Mouse (Mus musculus) cerebellum, adult 11-12 months (tissue): ENCODE results near the gene Abcc3.
"Not testable (repeated sequence)": the region's sequence is repeated elsewhere in the genome, so short reads cannot be mapped to it uniquely, and the experiment has no call there.

Experiments used
- DNase-seq: peaks from one replicate; pipeline ENCODE4 v3.0.0; 2022

Gene Abcc3

DNA sequence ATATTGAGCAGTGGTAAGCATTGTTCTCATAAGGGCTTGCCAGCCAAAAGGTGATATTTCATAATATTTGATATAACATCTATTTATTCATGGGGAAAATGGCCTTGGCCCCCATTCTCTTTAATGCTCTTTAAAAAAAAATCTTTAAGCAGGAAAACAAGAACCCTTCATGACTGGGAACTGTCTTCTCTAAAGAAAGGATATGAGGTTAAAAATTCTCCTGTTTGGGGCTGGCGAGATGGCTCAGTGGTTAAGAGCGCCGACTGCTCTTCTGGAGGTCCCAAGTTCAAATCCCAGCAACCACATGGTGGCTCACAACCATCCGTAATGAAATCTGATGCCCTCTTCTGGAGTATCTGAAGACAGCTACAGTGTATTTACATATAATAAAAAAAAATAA, 9.2 kb upstream of the Abcc3 start:
- not testable (repeated sequence) for DNase-seq

GRCm38 (mm10) chr11:94400996-94401395, 8.2 kb upstream of the Abcc3 start:
- DNase-seq = no peak

- no peak for DNase-seq
Measured at GRCm38 (mm10) chr11:94394107-94394506, 1.3 kb upstream of the Abcc3 start.

DNA sequence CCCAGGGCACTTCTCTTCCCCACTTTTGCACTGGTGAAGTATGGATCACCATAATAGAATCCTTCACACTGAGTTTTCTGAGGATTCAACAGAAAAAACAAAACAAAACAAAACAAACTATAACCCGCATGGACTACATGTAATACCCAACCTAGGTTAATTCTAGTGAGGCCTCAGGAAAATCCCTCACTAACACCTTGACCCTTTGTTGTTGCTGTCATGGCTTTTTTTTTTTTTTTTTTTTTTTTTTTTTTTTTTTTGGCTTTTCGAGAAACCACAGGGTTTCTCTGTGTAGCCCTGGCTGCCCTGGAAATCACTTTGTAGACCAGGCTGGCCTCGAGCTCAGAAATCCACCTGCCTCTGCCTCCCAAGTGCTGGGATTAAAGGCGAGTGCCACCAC, 693 bp upstream of the Abcc3 start:
- DNase-seq = not testable (repeated sequence)

DNA sequence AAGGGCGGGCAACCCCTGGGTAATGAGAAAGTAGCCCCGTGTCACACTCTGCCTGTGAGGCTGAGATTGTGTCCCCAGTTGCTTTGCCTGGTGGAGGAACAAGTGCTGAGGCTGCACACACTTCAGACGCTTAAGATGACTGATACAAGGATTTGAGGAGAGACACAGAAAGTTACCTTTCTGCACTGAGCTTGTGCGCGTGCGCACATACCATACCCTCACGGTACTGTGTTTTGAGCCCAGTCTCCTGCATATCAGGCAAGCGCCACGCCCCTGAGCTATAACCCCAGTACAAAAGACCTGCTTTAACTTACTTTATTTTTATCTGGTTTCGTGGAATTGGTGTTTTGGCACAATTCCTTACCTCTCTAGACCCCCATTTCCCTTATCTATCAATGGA, 1.1 kb downstream of the Abcc3 start:
- DNase-seq = no peak

- no peak for DNase-seq
Measured at GRCm38 (mm10) chr11:94390825-94391224, 2.0 kb downstream of the Abcc3 start.

- peak; percentile 81 for DNase-seq
Measured at GRCm38 (mm10) chr11:94389724-94390396, 2.9 kb downstream of the Abcc3 start.

DNA sequence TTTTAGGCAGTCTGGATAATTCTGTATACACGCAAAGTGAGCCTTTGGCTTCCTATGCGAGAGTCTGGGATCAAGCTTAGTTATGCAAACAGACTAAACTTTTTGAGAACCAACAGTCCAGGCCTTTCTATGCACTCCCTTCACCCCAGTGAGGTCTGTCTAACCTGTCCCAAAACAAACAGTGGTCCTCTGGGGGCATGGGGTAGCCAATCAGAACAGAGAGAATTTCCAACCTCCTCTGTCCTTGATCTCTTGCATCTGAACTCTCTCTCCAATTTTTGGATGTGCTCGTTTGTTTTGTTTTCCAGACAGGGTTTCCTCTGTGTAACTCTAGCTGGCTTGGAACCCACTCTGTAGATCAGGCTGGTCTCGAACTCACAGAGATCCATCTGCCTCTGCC, 3.8 kb downstream of the Abcc3 start:
- no peak for DNase-seq

DNA sequence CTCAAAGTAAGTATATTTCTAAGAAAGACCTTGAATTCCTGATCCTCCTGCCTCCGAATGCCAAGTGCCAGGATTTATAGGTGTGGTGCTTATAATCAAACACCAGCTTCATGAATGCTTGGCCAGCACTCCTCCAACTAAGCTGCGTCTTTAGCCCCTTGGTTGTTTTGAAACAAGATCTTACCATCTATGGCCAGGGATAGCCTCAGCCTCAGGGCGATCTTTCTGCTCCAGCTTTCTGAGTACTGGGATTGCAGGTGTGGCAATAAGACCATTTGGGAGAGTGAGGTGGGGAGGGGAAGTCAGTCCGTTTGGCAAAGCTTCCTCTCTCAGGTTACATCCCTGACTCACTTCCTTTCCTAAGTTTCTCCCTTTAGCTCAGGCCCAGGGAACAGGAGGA, 5.0 kb downstream of the Abcc3 start:
- DNase-seq = no peak

GRCm38 (mm10) chr11:94385977-94386771, 6.6 kb downstream of the Abcc3 start:
- DNase-seq = no peak

DNA sequence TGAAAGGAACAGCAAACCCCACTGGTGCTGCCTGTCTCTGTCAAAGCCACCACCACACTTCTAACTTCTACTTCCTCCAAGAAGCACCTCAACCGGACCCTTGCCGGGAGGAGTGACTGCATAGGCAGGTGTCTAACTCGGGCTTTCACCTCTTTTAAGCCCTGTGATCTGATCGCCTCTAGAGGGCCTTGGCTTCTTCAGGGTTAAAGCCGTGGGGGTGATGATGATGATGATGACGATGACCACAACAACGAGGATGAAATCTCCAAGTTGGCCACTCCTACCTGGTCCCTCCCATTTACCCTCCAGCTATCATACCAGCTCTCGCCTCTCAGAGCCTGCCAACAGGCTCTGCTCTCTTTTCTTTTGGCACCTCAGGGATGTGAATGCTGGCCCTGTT, 13.1 kb downstream of the Abcc3 start:
- no peak for DNase-seq

DNA sequence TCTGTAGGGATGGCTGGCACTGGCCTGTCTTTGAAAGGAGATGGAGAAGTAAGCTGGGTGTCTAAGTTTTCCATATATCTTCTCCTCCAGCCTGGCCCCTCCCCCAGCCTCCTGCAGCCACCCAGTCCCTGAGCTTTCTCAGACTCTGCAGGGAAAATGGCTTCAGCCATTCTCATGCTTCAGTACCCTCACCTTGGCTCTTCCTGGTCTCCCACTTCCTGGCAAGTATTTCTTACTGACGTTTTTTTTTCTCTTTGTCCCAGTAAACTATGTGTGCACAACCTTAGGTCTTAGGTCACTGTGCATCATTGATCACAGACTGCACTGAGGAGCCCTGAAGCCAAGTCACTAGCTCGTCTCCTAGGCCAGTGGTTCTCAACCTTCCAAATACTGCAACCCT, 13.7 kb downstream of the Abcc3 start:
- DNase-seq = no peak

DNA sequence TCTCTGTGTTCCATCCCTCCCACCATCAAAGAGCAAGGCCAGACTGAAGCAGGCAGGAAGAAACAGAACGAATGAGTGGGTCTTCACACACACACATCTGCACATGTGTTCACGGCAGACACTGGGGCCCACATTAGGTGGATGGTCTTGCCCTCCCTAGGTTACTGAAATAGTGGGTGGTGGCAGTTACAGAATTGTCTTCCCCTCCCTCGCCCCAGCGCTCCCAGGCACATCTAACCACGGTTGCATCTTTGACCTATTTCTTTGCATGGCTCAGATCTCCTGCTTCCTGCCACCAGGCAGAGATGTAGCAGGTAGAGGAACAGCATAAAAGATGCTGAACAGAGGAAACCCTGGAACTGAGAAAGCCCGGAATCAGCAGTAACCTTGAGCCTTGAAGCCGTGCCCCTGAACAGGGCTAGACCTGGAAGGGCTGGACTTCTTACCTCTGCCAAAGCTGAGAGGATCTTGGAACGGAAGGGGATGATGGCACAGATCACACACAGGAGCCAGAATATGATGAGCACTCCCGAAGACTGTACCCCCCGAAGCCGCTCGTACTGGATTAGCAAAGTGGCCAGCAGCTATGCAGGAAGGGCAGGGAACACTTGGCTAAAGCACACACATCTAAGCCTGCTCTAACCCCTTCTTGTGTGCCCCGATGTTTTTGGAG, 18.4 kb downstream of the Abcc3 start:
- no peak for DNase-seq

- no peak for DNase-seq
Measured at GRCm38 (mm10) chr11:94370809-94371208, 22.0 kb downstream of the Abcc3 start.

- no peak for DNase-seq
Measured at GRCm38 (mm10) chr11:94369981-94370380, 22.8 kb downstream of the Abcc3 start.

- DNase-seq = no peak
Measured at GRCm38 (mm10) chr11:94365340-94365739, 27.5 kb downstream of the Abcc3 start.

- peak; percentile 53 for DNase-seq
Measured at GRCm38 (mm10) chr11:94363690-94364089, 29.1 kb downstream of the Abcc3 start.

GRCm38 (mm10) chr11:94362101-94362500, 30.7 kb downstream of the Abcc3 start:
- no peak for DNase-seq

- DNase-seq = peak; percentile 89
Measured at GRCm38 (mm10) chr11:94361166-94361870, 31.5 kb downstream of the Abcc3 start.

DNA sequence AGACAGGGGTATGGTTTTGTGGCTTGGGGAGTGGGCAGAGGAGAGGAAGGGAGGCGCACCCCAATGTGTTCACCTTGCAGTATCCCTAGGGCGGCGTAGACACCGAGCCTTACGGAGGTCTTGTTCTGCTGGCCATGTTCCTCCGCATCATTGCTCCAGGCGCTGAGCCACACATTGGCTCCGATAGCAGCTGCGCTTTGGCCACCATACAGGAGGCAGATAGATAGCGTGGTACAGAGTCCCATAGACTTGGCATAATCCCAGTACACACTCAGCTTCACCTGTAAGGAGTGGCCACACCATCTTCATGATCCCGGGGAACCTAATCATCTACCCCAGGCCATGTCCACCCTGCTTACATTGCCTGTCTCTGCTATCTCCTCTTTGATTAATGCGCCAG, 33.6 kb downstream of the Abcc3 start:
- DNase-seq = no peak

DNA sequence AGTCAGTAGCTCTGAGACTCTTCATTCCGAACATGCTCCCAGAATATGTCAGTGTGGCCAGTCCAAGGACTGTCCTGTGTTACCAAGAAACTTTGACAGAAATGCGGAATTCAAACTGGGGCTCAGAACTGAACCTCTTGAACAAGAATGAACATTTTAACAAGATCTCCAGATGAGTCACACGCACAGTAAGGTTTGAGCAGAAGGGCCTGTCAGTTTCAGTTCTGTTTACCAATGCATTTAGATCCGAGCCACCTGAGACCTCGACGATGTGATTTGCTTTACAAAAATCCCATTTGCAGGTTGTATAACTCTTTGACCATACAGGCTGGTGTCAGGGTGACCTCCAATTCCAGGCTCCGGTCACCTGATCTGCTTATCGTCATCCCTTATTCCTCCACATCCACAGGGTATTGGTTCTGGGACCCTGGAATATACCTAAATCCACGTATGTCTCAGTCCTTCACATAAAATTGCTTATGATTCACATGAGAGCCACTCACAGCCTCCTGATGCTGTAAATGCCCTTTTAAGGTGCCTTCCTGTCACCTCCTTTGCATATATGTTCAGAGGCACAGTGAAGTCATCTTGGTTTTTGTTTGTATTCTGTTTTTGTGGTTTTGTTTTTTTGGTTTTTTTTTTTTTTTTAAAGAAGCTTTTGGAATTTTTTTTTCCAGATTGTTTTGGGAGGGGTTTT, 37.1 kb downstream of the Abcc3 start:
- DNase-seq = no peak

DNA sequence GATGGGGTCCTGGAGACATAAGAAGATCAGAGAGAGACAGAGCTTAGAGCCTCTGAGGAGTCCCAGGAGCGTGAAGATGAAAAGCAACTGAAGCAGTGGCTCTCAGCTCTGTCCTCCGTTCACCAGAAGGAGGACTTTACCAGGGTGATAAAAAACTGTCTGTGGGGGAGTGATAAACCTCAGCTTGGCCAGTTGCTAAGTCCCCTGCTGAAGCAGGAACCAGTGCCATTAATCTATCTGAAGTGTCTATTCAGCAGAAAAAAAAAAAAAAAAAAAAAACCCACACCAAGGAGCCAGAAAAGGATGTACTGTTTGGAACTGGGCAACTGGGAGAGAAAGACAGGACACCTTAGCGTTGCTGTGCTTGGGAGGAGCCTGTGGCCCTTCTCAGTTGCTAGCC, 41.7 kb downstream of the Abcc3 start:
- DNase-seq = no peak

DNA sequence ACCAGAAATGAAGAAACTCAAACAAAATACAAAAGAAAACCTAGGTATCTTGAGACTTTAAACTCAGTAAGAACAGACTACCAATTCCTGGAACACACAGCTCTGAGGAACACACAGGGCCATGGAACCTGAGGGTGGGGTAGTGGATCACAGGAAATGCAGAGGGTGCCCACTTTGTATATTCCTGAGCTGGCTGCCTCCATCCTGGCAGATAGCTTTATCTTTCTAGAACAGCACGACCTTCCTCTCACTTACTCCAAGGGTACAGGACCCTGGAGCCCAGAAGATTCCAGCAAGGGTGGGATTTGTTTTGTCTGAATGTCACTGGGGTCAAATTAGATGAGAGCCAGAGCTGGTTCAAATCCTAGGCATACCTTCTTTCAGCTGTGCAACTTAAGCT, 42.5 kb downstream of the Abcc3 start:
- DNase-seq = no peak
